Mouse (Mus musculus): ENCODE measurements around the gene Frmpd3.
"Not testable (repeated sequence)": the region's sequence is repeated elsewhere in the genome, so short reads cannot be mapped to it uniquely, and the experiment has no call there.

DNA sequence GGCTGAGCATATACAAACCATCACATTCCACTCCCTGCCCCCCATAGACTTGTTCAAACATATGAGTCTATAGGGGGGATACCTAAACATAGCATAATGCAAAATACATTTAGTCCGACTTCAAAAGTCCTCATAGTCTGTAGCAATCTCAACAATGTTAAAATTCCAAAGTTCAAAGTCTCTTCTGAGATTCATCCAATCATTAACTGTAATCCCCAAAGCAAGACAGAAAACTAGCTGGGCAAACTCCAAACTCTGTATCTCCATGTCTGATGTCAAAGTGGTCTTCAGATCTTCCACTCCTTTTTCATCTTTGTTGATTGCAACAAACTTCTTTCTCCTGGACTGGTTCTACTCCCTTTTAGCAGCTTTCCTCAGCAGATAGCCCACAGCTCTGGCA is 21.4 kb upstream of the Frmpd3 start:
- not testable (repeated sequence) for TF ChIP-seq CTCF (IDR thresholded peaks at IDR 0.05; ENCODE audit: extremely low read depth, insufficient read depth, insufficient read length, insufficient replicate concordance); POLR2A (IDR thresholded peaks at IDR 0.05; ENCODE audit: low read depth, low read length)
